Mouse (Mus musculus) brain, adult 2 months (tissue): ENCODE data around the gene Tcf12.

Experiments
- DNase-seq: peaks from one replicate; pipeline ENCODE4 v3.0.0; 2011; ENCODE audit warnings: low read depth, low spot score

Gene Tcf12

GRCm38 (mm10) chr9:72111622-72112550, at the start of gene Tcf12:
TSS of gene Tcf12 (minus strand) at chr9:72111871.
- DNase-seq, result peak; percentile 96

- DNase-seq, result no peak
Observed at GRCm38 (mm10) chr9:72158392-72158791, 46.7 kb upstream of the Tcf12 start.

- DNase-seq, result no peak
Observed at GRCm38 (mm10) chr9:72157091-72157490, 45.4 kb upstream of the Tcf12 start.

- DNase-seq, result peak; percentile 86
Observed at GRCm38 (mm10) chr9:72155250-72156138, 43.8 kb upstream of the Tcf12 start.

GRCm38 (mm10) chr9:72144148-72144547, 32.5 kb upstream of the Tcf12 start:
- no peak for DNase-seq

- DNase-seq, result no peak
Observed at GRCm38 (mm10) chr9:72137899-72138298, 26.2 kb upstream of the Tcf12 start.

GRCm38 (mm10) chr9:72133772-72134245, 22.1 kb upstream of the Tcf12 start:
- DNase-seq, result peak; percentile 50

GRCm38 (mm10) chr9:72133089-72133771, 21.6 kb upstream of the Tcf12 start:
- peak; percentile 93 for DNase-seq

- DNase-seq, result no peak
Observed at GRCm38 (mm10) chr9:72132728-72133088, 21.0 kb upstream of the Tcf12 start.

- DNase-seq, result no peak
Observed at GRCm38 (mm10) chr9:72129884-72130283, 18.2 kb upstream of the Tcf12 start.

- peak; percentile 84 for DNase-seq
Observed at GRCm38 (mm10) chr9:72125442-72125841, 13.8 kb upstream of the Tcf12 start.

GRCm38 (mm10) chr9:72118490-72118889, 6.8 kb upstream of the Tcf12 start:
- DNase-seq, result no peak

- peak; percentile 84 for DNase-seq
Observed at GRCm38 (mm10) chr9:72111004-72111621, 558 bp downstream of the Tcf12 start.

- peak; percentile 74 for DNase-seq
Observed at GRCm38 (mm10) chr9:72110627-72111003, 1.1 kb downstream of the Tcf12 start.

- DNase-seq, result no peak
Observed at GRCm38 (mm10) chr9:72103471-72103870, 8.2 kb downstream of the Tcf12 start.

- DNase-seq, result no peak
Observed at GRCm38 (mm10) chr9:72099945-72100685, 11.6 kb downstream of the Tcf12 start.

GRCm38 (mm10) chr9:72098056-72098455, 13.6 kb downstream of the Tcf12 start:
- DNase-seq, result no peak

GRCm38 (mm10) chr9:72097083-72097482, 14.6 kb downstream of the Tcf12 start:
- no peak for DNase-seq

GRCm38 (mm10) chr9:72094675-72095074, 17.0 kb downstream of the Tcf12 start:
- peak; percentile 47 for DNase-seq

- no peak for DNase-seq
Observed at GRCm38 (mm10) chr9:72092191-72092590, 19.5 kb downstream of the Tcf12 start.
